Mouse (Mus musculus) left cerebral cortex, postnatal 10 days (tissue): ENCODE results near the gene Gm19402. TPM values are rescaled to one million over a fixed set of nuclear protein-coding genes. Genes with fewer than 3 reads are reported as not detected.
A peak's percentile ranks its signal among the peaks of the same experiment; 100 is the strongest.
"Not testable (repeated sequence)": the region's sequence is repeated elsewhere in the genome, so short reads cannot be mapped to it uniquely, and the experiment has no call there.

Source experiments
- DNase-seq, 2 experiments: peaks; one replicate each; pipeline ENCODE4 v3.0.0; 2021 to 2022; ENCODE audit warnings: low spot score in 2 of 2, mixed read lengths in 1 of 2; ENCODE audit errors: extremely low spot score in 1 of 2
- intact Hi-C: fragments of 180-260 bp; cut with DNase I; formaldehyde crosslinking; loops from one replicate; pipeline ENCODE4 v1.15.1; 2025
- total RNA-seq, 2 experiments: library from RNA; stranded (reverse); gene quantifications; 2 replicates each; pipeline ENCODE4 v1.2.3; 2021

Gene Gm19402
- not detected for total RNA-seq

DNA sequence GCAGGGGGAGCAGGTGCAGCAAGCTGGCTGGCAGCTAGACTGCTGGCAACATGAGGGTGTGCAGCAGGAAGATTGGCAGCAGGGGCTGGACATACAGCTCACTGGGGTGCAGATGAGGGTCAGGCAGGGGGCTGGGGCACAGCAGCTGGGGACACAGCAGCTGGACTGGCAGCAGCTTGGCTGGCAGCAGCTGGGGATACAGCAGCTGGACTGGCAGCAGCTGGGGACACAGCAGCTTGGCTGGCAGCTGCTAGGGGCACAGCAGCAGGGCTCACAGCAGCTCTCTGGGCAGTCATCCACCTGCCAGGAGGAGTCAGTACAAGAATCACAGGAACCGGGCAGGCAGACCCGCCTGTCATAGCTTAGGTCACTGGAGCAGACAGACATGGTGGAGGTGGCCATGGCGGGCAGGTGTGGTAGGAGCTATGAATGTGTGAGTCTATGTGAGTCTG, at the start of gene Gm19402:
Gene Gm19402 (minus strand): TSS at position 402 of the 452 bp plus-strand sequence.
- DNase-seq, intact Hi-C loops: not testable (repeated sequence)

DNA sequence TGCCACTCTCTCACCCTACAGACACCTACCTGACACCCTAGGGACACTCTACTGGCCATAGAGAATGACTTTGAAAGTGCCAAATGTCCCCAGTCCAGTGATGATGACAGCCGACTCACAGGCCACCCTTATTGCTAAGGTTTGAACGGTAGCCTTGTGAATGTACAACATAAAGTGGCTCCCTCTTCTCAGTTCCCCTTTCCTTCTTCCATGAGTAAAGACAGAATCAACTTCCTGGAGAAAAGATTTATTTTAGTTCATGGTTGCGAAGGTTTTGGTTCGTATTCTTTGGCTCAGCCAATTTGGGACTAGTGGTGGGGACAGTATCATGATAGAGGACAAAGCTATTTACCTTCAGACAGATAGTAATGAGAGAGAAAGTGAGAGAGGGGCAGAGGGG, 48.4 kb upstream of the Gm19402 start:
- intact Hi-C loops: no loop called here
- no peak for DNase-seq

DNA sequence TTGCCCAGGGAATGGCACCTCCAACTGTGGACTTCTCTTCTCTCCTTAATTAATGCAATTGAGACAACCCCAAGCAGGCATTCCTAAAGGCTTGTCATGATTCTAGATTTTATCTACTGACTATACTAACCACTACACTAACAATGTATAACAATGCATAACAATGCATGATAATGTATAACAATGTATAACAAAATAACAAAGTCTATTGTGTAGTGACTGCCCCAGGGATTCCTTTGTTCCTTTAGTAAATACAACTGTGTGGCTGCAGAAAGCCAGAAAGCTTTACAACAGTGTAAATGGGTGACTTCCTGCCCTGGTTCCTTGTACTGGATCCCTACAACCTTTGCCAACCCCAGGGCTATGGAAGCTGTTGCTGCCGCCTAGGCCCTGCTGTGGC, 45.4 kb upstream of the Gm19402 start:
- intact Hi-C loops: no loop called here
- no peak for DNase-seq

DNA sequence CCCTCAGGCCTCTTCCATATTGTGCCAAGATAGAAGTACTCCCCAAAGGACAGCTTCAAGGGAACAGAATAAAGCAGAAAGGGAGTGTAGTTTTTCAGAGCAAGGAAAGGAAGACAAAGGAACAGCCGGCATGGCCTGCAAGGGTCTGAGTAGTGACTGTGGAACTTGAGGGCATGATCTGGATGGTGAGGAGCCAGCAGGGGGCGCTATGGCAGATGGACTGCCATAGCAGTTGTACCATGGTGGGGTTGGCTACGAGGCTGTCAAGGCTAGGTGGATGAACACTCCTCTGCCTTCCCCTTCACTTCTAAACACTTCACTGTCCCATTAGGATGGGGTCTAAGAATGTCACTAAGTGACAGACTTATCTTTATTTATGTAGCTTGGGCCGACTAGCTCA, 38.7 kb upstream of the Gm19402 start:
- intact Hi-C loops: no loop called here
- DNase-seq: no peak

DNA sequence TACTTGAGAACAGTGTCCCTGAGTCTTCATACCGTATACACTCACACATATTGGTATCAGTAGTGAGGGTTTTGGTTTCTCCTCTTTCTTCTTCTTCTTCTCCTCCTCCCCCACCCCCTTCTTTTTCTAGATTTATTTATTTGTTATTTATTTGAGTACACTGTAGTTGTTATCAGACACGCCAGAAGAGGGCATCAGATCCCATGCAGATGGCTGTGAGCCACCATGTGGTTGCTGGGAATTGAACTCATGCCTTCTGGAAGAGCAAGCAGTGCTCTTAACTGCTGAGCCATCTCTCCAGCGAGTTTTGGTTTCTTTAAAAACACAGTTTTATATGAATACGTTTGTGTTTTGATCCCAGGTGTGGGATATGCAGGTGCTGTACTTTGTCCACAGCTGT, 37.7 kb upstream of the Gm19402 start:
- intact Hi-C loops: no loop called here
- DNase-seq: no peak

DNA sequence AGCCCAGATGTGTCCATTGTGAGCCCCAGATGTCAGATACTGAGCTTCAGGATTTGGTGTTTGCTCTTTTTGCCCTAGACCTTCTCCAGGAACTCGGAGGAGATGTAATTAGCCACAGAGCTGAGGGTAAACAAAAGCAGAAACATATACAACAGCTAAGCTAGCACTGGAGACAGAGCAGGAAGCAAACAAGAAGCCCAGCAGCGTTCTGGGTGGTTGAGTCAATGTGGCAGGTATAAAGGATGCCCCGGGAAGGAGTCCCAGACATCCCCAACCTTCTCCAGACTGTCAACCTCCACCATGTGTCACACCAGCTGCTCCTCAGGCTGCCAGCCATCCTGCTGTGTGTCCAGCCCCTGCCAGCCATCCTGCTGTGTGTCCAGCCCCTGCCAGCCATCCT, 35.6 kb upstream of the Gm19402 start, which contains the start of gene Gm10100:
Gene Gm10100 (plus strand): TSS at position 301 of the 400 bp plus-strand sequence.
- intact Hi-C loops: no loop called here
- DNase-seq: no peak

DNA sequence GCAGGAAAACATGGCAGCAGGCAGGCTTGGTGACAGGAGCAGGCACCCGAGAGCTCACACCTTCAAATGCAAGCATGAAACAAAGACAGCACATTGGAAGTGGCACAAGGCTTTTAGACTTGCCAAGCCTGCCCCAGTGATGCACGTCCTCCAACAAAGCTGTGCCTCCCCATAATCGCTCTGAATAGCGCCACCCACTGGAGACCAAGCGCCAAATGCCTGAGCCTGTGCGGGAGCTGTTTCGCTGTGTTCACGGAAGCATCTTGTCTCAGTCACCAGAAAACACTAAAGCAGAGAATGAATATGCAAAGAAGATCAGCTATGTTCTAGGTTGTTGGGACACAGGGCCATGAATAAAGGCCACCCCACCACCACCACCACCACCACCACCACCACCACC, 34.3 kb upstream of the Gm19402 start:
- intact Hi-C loops: no loop called here
- DNase-seq: no peak

DNA sequence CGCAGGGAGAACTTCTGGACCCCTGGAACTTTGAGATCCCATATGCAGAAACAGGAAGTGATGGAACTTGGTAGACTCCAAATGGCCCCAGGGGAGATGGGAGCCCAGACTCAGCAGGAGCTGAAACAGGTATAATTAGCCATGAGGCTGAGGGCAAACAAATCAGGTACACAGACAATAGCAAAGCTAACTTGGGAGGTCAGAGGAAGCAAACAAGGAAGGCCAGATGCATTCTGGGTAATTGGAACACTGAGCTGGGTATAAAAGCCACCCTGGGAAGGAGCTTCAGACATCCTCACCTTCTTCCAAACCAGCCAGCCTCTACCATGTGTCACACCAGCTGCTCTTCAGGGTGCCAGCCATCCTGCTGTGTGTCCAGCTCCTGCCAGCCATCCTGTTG, 29.7 kb upstream of the Gm19402 start, which contains the start of gene Krtap12-1:
Gene Krtap12-1 (plus strand): TSS at position 301 of the 400 bp plus-strand sequence.
- DNase-seq, intact Hi-C loops: not testable (repeated sequence)

DNA sequence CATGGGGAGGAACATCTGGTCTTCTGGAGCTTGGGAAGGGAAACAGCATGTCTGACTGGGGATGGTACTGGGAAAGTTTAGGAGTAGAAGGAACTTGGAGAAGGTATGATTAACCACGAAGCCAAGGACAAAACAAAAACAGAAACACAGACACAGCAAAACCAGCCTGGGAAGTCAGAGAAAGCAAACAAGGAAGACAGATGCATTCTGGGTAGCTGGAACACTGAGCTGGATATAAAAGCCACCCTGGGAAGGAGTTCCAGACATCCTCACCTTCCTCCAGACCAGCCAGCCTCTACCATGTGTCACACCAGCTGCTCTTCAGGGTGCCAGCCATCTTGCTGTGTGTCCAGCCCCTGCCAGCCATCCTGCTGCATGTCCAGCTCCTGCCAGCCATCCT, 24.9 kb upstream of the Gm19402 start, which contains the start of gene Gm10142:
Gene Gm10142 (plus strand): TSS at position 301 of the 400 bp plus-strand sequence.
- intact Hi-C loops: no loop called here
- DNase-seq: no peak

DNA sequence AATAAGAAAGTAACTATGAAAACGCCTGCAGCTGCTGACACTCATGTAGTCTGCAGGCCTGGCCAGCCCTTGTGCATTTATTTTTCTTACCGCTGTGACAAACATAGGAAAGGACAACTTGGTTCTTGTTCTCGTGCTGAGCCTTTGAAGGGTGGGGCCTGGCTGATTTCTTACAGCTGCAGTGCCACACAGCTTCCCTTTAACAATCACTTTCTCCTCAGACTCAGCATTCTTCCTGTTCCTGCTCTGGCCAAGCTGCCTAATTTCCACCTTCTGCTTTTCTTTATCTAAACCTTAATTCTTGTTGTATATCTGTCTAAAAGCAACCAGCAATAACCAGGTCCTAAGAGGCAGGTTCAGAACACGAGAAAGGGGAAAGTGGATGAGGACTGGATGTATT, 23.2 kb upstream of the Gm19402 start:
- intact Hi-C loops: no loop called here
- no peak for DNase-seq

DNA sequence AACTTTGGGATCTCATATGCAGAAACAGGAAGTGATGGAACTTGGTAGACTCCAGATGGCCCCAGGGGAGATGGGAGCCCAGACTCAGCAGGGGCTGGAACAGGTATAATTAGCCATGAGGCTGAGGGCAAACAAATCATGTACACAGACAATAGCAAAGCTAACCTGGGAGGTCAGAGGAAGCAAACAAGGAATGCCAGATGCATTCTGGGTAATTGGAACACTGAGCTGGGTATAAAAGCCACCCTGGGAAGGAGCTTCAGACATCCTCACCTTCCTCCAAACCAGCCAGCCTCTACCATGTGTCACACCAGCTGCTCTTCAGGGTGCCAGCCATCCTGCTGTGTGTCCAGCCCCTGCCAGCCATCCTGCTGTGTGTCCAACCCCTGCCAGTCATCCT, 20.6 kb upstream of the Gm19402 start, which contains the start of gene Gm10024:
Gene Gm10024 (plus strand): TSS at position 301 of the 400 bp plus-strand sequence.
- DNase-seq, intact Hi-C loops: not testable (repeated sequence)

DNA sequence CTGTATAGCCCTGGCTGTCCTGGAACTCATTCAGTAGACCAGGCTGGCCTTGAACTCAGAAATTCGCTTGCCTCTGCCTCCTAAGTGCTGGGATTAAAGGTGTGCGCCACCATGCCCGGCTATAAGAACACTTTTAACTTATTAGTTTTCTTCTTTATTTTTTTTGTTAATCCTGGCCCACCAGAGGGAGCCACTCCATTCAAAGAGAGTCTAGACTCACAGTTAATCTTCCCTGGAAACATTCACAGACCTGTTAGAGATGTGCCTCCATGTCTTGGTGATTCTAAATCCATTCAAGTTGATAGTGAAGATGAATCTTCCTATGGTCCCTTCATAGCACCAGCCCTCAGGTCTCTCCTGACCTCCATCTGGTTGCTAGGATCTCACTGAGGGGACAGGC, 19.3 kb upstream of the Gm19402 start:
- intact Hi-C loops: no loop called here
- no peak for DNase-seq

DNA sequence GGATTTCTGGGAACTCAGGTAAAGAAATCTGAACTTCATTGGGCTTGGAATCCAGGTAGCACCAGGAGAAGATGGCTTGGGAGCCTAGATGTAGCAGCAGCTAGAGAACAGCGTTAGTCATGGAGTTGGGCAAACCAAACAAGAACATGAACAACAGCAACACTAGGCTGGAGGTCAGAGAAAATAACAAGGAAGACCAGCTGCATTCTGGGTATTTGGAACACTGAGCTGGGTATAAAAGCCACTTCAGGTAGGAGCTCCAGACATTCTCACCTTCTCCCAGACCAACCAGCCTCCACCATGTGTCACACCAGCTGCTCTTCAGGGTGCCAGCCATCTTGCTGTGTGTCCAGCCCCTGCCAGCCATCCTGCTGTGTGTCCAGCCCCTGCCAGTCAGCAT, 15.8 kb upstream of the Gm19402 start, which contains the start of gene Gm10272:
Gene Gm10272 (plus strand): TSS at position 301 of the 400 bp plus-strand sequence.
- DNase-seq: no peak

DNA sequence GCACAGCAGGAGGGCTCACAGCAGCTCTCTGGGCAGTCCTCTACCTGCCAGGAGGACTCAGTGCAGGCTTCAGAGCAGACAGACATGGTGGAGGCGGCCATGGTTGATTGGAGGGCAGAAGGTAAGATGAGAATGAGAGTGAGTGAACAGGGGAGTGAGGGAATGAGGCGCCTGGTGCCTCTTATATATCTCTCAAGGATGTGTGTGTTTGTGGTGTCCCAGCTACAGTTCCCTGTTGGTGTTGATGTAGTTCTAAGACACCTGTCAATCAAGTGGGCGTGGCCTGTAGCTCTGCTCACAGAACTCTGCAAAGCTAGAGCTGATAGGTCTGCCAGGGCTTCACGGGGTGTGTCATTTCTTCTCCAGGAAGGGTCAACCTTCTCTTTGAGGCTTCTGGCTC, 6.6 kb upstream of the Gm19402 start, which contains the start of gene Gm9508:
Gene Gm9508 (minus strand): TSS at position 101 of the 400 bp plus-strand sequence.
- intact Hi-C loops: no loop called here
- DNase-seq: no peak

More for the DNA sequence above, 15.8 kb upstream of the Gm19402 start, which contains the start of gene Gm10272:
- intact Hi-C loops: no loop called here

DNA sequence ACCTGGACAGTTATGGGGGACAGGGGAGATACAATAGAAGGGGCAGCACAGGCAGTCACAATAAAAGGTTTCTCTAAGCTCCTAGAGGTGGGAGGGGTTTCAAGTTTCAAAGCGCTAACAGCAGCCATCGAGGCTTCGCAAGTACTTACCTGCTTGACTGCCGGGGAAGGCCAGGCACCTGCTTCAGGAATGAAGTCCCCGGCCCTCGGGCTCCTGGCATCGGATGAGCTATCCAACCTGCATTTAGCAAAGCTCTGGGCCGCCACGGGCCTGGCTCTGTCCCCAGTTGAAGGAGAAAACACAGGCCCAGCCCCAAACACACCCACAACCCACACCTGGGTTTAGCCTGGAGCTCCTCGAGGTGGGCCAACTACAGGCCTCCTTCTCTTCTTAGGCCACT, 3.5 kb downstream of the Gm19402 start:
- intact Hi-C loops: no loop called here
- no peak for DNase-seq

DNA sequence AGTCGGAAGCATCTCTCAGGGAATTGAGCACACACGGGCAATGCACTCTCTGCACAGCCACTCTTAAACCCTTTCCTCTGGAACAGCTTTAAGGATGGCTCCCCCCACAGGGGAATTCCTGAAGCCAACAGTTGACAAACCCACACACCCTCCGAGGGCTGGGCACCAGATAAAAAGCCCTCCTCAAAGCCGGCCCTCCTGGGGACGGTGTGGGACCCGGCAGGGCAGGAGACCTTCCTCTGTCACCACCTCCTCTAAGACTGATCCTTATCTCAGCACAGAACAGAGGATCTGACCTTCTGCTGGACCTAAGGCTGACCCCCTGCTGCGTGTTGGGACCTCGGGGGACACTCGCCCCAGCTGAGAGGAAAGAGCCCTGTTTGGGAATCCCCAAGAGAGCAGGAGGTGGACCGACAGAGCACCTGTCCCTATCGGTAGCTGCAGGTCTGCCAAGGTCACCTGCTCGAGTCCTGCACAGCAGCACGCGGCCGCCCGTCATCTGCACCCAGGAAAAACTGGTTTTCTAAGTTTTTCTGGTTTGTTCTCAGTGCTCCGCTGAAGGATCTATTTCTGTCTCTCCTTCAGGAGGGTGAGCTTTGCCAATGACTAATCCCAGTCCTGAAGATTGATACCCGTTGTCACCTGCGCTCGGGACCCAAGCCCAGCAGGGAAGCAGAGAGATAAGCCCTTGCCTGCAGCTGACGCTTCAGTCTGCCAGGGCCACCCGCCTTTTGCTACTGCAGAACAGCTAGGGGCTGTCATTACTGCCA, 4.5 kb downstream of the Gm19402 start, which contains the start of gene Tspear:
Gene Tspear (plus strand): TSS at position 675 of the 770 bp plus-strand sequence.
- DNase-seq: no peak
- intact Hi-C loops: no loop called here

DNA sequence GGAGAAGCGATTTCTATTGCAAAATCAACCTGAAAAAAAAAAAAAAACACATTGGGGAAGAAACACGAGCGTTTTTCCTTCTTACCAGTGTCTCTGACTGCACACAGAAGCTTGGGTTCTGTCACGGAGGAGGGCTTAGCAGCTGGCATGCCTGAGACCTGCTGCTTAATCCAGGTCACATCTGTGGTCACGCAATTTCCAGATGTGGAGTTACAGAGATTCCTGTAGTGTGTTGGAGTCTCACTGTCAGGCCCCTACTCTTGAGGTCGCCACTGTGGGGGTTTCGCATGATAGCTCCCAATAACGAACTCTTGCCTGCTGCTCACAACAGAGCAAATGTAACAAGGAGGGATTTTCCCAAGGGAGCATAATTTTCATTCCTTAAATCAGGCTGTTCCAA, 6.4 kb downstream of the Gm19402 start:
- intact Hi-C loops: no loop called here

DNA sequence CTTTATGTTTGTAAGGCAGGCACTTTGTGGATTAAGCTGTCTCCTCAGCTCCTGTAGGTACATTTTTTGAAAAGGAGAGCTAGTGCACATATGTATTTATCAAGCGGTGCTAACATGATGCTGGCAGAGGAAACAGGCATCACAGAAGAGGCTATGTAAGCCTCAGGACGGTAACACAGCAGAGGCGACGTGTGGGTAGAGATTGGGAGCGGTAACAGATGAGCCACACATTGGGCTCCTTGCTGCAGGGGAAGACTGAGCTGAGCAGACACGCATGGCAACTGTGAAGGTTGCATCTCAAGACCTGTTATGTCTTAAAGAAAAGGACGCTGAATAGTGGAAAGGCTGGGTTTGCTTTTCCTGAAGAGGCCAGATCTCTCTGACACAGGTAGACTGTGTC, 7.6 kb downstream of the Gm19402 start:
- intact Hi-C loops: no loop called here
- DNase-seq: no peak

More for the DNA sequence above, 6.4 kb downstream of the Gm19402 start:
- DNase-seq: no peak

DNA sequence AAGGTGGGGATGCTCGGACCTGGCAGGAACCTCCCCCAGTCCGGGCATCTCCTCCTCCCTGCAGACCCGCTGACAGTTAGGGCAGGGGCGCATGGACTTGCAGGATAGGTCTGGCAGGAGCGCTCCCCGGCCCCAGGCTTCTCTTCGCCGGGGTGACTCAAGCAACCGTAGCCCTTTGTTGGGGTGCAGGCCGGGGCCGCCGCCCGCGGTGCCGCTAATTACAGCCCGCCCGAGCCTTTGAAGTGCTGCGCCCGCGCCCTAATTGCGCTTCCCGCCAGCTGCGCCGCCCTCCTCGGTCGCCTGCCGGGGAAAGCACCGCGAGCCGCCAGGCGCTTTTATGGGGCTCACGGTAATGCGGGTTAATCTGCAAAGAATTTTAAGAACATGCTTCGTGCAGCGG, 13.0 kb downstream of the Gm19402 start:
- intact Hi-C loops: no loop called here
- DNase-seq: peak in 1 of 2 experiments; percentile 33

DNA sequence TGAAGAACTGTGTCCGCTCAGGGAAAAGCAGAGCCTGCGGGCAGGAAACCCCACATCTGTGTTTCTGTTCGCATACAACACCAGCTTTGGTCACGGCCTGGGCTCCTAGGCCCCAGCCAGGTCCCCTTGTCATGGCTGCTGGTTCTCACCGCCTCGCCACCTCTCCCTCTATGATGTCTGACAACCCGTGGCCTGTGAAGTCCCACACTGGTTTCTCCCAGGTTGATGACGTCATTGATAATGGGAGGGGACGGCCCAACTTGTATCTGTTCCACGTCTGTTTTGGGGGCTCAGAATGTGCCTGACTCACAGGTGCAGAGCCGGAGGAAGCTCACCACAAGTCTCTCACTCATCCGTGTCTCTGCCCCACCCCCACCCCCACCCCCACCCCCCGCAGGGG, 16.8 kb downstream of the Gm19402 start:
- DNase-seq: no peak
- intact Hi-C loops: no loop called here
